Mouse (Mus musculus): ENCODE results near the gene Gpr21.

DNA sequence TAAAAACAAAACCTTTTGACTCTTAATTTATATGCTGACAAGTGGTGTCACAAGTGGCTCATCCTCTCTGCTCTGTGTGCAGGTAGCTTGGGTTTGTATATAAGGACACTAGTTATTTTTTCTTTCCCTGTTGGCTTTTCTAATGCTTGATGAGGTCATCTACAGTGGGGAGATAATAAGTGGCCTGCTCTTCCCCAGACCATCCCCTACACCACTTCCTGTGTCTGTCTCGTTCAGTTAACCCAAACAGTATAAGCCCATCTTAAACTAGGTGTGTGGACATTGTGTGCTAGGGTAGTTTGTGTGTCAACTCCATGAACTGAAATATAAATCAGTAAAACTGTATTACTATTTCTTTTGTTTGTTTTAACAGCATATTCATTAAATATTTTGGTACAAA, 49.9 kb downstream of the Gpr21 start:
- TF ChIP-seq CTCF (IDR thresholded peaks at IDR 0.05; ENCODE audit: low read depth): no peak
- no peak for TF ChIP-seq EP300 (IDR thresholded peaks at IDR 0.05; ENCODE audit: low read depth)
